Mouse (Mus musculus) liver, postnatal 0 days (tissue): ENCODE data around the gene Ermap.

Source experiments
- CTCF ChIP-seq: sonication (generic); IDR thresholded peaks from 2 replicates; pipeline ENCODE4 v1.5.1; 2016; ENCODE audit warnings: antibody characterized with exemption, low read depth
- EP300 ChIP-seq: IDR thresholded peaks from 2 replicates; pipeline ENCODE4 v1.6.1; 2016; ENCODE audit warnings: antibody characterized with exemption, low read depth, mild to moderate bottlenecking

DNA sequence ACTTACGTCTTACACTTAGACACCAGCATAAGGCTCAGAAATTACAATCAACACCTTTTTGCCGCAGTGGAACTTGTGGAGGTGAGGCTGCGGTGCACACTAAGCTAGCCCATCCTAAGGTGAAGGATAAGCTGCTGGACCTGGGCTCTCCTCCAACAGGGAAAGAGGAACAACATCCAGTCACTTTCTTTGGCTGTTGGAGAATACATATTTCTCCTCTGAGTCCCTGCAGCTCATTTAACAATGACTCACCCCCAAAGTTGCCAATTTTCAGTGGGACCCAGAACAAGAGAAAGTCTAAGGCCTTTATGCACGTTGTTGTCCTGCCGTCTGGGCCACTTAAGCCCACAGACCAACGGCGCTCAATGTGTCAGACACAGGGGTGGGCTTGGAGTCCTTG lies 43.0 kb downstream of the Ermap start:
- TF ChIP-seq CTCF (no peak), EP300 (no peak)
